Mouse (Mus musculus) right cerebral cortex, postnatal 10 days (tissue): ENCODE results near the gene Zfyve21.

Experiments used
- DNase-seq, 2 experiments: peaks; one replicate each; pipeline ENCODE4 v3.0.0; 2021; ENCODE audit warnings: low spot score in 2 of 2

The Zfyve21 gene

GRCm38 (mm10) chr12:111813766-111814617 is at the start of gene Zfyve21, which contains the start of gene Xrcc3:
Gene Zfyve21, plus strand, starts transcription at chr12:111814170.
Gene Xrcc3, minus strand, starts transcription at chr12:111813873.
- DNase-seq: peak; percentile 99 to 100

DNA sequence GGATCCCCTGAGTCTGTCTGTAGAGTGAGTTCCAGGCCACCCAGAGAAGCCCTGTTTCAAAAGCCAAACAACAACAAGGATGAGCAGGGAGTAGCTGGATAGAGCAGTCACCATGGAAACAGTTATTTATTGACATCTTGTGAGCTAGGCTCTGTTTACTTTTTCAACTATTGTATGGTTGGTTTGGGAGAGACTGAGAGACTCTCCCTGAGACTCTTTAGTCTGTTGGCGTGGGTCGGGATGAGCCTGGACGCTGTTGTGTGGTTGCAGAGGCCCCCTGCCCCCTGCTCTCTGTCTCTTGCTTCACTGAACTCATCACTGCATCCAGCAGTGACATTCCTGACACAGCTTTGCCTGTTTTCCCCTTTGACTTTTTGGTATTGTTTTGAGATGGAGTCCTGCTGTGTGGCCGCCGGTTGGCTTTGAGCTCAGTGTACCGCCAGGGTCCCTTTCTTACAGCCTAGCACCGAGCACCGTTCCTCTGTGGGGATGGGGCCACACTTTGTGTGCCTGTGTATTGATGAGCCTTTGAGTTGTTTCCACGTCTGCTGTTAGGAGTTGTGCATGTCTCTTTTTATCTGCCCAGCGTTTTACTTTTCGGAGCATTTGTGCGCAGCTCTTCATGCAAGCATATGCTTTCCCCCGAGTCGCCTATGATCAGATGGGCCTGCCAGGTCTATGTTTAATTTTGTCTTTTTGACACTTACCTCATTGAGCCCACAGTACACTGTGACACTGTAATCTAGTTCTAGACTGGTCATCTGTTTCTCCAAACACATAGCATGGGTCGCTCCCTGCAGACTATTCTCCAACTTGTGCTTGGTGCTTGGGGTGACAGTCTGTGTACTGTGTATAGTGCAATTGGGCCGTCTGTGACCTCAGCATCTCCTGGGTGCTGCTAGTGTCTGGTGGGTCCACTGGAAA is 47.4 kb upstream of the Zfyve21 start:
- DNase-seq: no peak

GRCm38 (mm10) chr12:111768322-111768928 is 45.5 kb upstream of the Zfyve21 start:
- DNase-seq: no peak

DNA sequence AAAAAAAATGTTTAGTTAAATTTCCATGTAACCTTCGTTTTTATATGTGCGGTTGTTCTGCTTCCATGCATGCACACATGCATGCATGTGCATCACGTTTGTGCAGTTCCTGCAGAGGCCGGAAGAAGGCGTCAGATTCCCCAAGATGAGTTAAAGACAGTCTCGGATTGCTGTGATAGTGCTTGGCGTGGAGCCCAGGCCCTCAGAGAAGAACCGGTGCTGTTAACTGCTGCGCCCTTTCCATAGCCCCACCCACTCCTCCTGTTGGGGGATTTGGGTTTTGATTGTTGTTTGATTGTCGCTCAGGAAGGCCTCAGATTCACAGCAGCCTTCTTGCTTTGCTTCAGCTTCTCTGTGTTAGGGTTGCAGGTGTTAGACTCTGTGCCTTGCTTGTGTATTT is 44.7 kb upstream of the Zfyve21 start:
- DNase-seq: peak; percentile 62 to 69

DNA sequence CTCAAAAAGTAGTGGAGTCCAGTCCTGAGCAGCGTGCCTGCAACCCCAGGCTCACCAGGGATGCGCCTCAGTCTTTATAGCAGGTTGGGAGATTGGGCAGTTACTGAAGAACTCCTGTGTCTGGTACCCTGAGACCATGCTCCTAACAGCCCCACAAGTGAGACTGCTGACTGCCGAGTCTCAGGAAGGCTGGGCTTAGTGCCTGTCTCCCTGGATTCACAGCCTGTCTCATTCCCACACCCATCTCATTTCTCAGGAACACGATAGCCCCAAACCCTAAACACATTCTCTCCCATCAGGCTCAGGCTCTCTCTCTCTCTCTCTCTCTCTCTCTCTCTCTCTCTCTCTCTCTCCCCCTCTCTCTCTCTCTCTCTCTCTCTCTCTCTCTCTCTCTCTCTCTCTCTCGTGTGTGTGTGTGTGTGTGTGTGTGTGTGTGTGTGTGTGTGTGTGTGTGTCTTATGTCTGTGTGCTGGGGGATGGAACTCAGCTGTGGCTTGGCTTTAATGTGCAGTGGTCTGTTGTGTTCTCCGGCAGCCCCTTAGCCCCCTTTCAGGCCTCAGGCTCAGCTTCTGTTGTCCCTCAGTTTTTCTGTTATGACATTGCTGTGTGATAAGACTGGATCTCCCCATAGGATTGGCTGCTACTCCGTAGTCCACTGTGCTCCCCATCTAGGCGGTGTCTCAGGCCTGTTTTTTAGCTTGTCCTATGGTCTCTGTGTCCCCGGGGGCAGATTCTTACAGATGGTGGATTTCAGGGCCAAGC is 44.0 kb upstream of the Zfyve21 start:
- DNase-seq: no peak

- DNase-seq: no peak
Observed at GRCm38 (mm10) chr12:111770651-111771050, 43.3 kb upstream of the Zfyve21 start.

- DNase-seq: no peak
Observed at GRCm38 (mm10) chr12:111774156-111774555, 39.8 kb upstream of the Zfyve21 start.

DNA sequence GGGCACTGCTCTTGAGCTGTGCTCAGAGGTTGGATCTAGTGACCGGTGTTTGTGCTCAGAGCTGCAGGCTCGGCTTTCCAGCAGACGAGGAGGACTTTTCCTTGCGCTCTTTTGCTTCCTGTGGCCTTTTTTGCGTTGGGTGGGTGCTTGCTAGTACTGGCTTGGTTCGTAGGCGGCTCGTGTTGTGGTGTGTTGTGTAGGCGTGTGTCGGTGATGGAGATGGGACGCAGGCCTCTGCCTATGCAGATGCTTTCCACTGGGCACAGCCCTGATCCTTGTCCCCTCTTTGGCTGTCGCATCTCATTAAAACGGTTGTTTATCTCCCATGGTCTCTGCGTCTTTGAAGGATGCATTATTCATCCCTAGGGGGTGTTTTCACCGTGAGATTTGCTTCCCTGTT is 39.1 kb upstream of the Zfyve21 start:
- no peak for DNase-seq

GRCm38 (mm10) chr12:111777919-111778318 is 36.1 kb upstream of the Zfyve21 start:
- DNase-seq: no peak

DNA sequence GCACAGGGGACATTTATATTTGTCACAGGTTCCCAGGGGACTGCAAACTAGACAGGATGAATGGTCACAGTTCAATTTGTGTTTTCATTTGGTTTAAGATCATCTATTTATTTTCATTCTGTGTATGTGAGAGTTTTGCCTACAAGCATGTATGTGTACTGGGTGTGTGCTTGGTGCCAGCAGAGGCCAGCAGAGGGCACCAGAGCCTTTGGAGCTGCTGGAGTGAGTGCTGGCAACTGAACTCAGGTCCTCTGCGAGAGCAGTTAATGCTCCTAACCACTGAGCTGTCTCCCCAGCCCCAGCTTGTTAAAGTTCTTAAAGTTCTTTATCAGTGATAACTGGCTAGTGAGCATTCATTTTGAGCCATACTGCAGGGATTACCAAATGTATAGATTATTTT is 34.4 kb upstream of the Zfyve21 start:
- DNase-seq: no peak

- DNase-seq: no peak
Observed at GRCm38 (mm10) chr12:111785174-111785573, 28.8 kb upstream of the Zfyve21 start.

DNA sequence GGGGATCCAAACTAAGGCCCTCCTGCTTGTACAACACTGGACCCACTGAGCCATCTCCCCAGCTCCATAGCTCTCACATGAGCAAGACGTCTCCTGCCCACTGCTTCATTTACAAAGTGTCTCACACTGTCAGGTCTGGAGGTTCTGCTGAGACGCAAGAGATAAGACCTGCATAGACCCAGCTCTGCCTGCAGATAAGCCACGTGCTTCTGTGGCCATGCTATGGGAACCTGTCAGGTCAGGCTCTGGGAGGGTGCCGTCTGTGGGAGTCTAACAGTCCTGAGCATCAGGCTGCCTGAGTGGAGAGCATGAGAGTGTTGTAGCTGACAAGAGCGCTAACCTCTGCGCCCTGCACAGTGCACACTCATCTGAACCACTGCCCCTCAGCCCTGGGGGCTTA is 27.0 kb upstream of the Zfyve21 start:
- no peak for DNase-seq

- no peak for DNase-seq
Observed at GRCm38 (mm10) chr12:111790090-111790489, 23.9 kb upstream of the Zfyve21 start.

DNA sequence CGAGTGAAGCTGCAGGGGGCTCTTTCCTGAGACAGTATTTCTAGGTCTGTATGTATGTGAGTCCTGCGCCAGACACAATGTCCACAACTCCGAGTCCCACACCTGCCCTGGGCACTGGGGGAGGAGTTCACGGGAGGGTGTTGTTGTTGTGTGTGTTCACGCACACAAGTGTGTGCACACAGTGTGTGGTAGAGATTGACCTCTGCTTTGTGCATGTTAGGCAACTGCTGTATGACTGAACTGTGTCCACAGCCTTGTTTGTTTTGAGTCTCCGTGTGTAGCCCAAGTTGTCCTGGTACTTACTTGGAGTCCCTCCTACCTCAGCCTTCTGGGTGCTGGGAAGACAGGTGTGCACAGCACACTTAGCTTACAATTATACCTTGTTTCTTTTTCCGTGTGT is 23.3 kb upstream of the Zfyve21 start:
- no peak for DNase-seq

DNA sequence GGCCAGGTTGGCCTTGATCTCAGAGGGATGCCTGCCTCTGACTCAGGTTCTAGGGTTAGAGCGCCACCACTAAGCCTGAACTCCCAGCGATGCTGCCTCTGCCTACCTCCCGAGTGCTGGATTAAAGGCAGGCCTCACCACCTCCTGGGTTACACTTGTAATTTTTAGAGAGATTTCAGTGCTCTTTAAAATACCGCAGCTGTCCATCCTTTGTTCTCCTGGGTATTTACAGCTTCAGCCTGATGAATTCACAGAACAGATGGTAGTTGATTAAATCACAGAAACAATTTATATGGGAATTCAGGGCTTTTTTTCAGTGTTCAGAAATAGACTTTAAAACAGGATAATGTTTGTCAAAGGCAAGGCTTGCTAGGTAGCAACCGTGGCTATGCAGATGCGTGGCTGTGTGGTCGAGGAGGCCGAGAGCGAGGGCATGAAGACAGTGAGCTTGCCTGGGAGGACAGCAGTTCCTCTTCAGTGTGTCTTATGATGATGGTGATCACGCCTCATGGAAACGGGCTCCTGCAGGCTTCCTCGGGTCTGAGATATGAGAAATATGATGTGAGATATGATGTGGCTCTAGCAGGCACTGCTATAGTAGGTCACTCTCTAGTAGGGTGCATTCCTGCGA is 22.4 kb upstream of the Zfyve21 start:
- no peak for DNase-seq

DNA sequence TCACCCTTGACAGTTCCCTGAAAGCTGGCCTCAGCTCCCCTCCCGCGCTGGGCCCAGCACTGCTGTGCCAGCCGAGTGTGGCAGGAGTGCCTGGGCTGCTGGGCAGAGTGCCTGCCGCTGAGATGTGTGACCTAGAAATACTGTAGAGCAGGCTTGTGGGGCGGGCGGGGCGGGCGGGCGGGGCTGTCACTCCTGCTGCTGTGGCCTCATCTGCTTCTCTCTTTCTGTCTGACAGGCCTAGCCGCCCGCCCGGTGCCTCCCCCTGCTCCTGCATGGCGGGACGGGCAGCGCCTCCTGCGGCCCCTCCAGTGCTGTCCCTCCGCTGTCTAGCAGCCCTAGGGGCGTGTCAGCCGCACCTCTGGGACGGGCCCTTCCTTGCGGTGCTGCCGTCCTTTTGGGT is 19.9 kb upstream of the Zfyve21 start:
- DNase-seq: no peak

- no peak for DNase-seq
Observed at GRCm38 (mm10) chr12:111794526-111795179, 19.3 kb upstream of the Zfyve21 start.

DNA sequence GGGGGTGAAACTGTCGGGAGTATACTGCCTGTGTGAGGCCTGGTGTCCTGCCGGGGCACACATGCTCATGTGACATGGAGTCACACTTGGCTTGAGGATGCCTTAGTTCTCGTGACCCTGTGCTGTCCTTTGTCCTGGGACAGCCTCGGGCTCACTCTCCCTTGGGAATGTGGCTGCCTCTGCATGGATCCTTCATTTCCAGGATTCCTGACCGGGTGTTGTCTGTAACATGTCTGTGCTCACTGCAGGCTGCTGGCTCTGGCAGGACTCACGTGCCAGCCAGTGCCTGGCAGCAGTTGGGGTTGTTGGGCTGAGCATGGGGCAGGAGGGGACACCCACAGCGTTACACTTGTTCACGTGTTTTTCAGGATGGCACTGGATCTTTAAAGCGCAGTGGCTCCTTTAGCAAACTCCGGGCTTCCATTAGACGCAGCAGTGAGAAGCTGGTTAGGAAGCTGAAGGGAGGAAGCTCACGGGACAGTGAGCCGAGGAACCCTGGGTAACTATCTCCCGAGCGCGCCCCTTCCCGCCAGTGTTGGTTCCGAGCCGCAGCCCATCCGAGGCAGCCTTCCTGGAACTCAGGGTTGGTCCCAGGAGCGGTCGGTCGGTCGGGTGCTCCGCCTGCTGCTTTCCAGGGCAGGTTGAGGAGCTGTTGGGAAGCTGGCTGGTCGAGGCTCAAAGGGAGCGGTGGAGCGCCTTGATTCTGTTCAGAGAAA is 18.6 kb upstream of the Zfyve21 start:
- no peak for DNase-seq

DNA sequence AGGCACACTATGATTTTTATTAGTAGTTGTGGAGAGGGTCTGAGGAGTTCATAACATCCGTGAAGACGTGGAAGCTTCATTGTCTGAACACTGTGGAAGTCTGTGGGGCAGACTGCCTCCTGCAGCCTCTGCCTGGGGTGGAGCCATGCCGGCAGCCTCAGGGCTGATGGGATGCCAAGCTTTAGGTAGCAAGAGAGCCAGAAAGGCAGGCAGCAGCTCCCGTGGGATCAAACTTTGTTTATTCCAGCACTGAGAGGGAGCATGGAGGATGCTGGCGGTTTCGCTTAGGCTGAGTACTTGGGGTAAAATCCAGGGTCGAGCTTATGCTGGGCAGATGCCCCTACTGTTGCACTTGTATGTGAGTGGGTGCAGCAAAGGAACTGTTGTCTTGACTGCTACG is 16.7 kb upstream of the Zfyve21 start:
- DNase-seq: no peak

DNA sequence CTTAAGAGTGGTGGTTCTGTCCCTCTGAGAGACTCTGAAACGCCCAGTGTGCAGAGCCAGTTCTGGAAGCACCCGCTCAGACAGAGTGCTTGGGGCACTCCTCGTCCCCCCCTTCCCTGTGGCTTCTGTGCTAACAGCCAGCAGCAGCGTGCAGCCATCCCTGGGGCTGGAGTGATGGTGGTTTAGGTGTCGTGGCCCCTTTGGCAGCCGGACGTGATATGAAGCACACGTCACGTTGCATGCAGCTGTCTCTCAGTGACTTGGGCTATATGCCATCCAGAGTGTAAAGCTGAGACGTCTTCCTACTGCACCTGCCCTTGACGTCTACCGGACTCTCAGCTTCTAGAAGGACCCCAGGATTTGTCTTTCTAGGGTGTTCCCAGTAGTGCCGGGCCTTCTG is 15.5 kb upstream of the Zfyve21 start:
- DNase-seq: no peak
